22 mouse cellular contexts compared by ENCODE assay signal in genomic region chr2:61161336-61161735, GRCm38 (mm10).
DNase-seq lines count a peak whose midpoint lies in the region; ATAC-seq lines count a peak whose summit lies in the region.
"Had no signal": no experiment of that assay in that cellular context is flagged by ENCODE, and none has a peak within 500 bp of the region (broad histone marks: within the 10 kb centered on the region; RNA-seq: fewer than 3 reads in every experiment).

No protein-coding gene starts in this region.

- WGBS in embryonic facial prominence, embryonic 14.5 days = 86% methylated on average over 1 of the region's 1 CpGs
- 94% methylated on average over 1 of the region's 1 CpGs for WGBS in embryonic facial prominence, embryonic 10.5 days

- no peaks in the 10 kb centered on the region for H3K27me3 ChIP-seq in embryonic facial prominence, embryonic 14.5 days (replicated peaks; ENCODE audit: control insufficient read depth, insufficient read depth, low read length)
- no peaks in the 10 kb centered on the region for H3K27me3 ChIP-seq in embryonic facial prominence, embryonic 10.5 days (replicated peaks; ENCODE audit: low read depth, poor library complexity, severe bottlenecking)
- H3K27me3 ChIP-seq: CH12.LX, Patski had no signal

- H3K9ac ChIP-seq in embryonic facial prominence, embryonic 14.5 days (ENCODE audit: low read depth, low read length) = no peak overlapping the region

- no peak overlapping the region for H3K4me2 ChIP-seq in embryonic facial prominence, embryonic 14.5 days (ENCODE audit: low read depth, low read length)

- H3K9me3 ChIP-seq in embryonic facial prominence, embryonic 14.5 days (ENCODE audit: control insufficient read depth, low read length) = no peaks in the 10 kb centered on the region
- H3K9me3 ChIP-seq in embryonic facial prominence, embryonic 10.5 days = no peaks in the 10 kb centered on the region
- H3K9me3 ChIP-seq: G1E had no signal

- no peaks in the 10 kb centered on the region for H3K36me3 ChIP-seq in embryonic facial prominence, embryonic 14.5 days (ENCODE audit: control insufficient read depth, insufficient read depth, low read length)
- H3K36me3 ChIP-seq in embryonic facial prominence, embryonic 10.5 days (replicated peaks) = no peaks in the 10 kb centered on the region
- H3K36me3 ChIP-seq: G1E had no signal

- ATAC-seq in embryonic facial prominence, embryonic 14.5 days (ENCODE audit: low read depth) = no peak
- no peak for ATAC-seq in granulocyte monocyte progenitor cell, adult 5-6 weeks (replicated peaks; ENCODE audit: poor library complexity, severe bottlenecking)
- ATAC-seq: activated CD4-positive, CD25-positive, alpha-beta regulatory T cell, adult 4 months; CD4-positive, CD25-positive, alpha-beta regulatory T cell, adult 4 months; Patski had no signal

- intact Hi-C loops in heart, postnatal 25 days (cut with DNase I) = no loop called here

- peaks cover 5% of the 10 kb centered on the region; the same call in 1 of the 2 replicates for H3K4me1 ChIP-seq in embryonic facial prominence, embryonic 14.5 days (ENCODE audit: control insufficient read depth, insufficient read depth, low read length)
- H3K4me1 ChIP-seq in embryonic facial prominence, embryonic 10.5 days = peaks cover 17% of the 10 kb centered on the region

- H3K4me3 ChIP-seq in embryonic facial prominence, embryonic 14.5 days (ENCODE audit: low read depth, low read length) = no peak overlapping the region
- H3K4me3 ChIP-seq in embryonic facial prominence, embryonic 10.5 days = no peak overlapping the region

- peak; percentile 14 for DNase-seq in embryonic facial prominence, embryonic 14.5 days (ENCODE audit: low spot score)
- DNase-seq in embryonic facial prominence, embryonic 10.5 days (ENCODE audit: low spot score) = no peak
- DNase-seq in heart, adult 11 months = peak; percentile 8
- no peak for DNase-seq in heart, postnatal 25 days (ENCODE audit: low spot score)
- DNase-seq in fat pad, adult 2 months (ENCODE audit: extremely low read depth, low read depth, low spot score) = peak; percentile 81
- DNase-seq in gonadal fat pad, adult 2 months (ENCODE audit: low read depth) = peak; percentile 88
- no peak for DNase-seq in lung, postnatal 14 days
- DNase-seq: adrenal gland, adult 2 months; adrenal gland, adult 8-10 months; adrenal gland, postnatal 10 days; adrenal gland, postnatal 14 days; adrenal gland, postnatal 25 days; adrenal gland, postnatal 36 days; B cell, adult 2 months; cerebellum, adult 11 months; cerebellum, adult 11-12 months had no signal

- no peak overlapping the region for H3K27ac ChIP-seq in embryonic facial prominence, embryonic 14.5 days (replicated peaks; ENCODE audit: low read depth, low read length)
- no peak overlapping the region for H3K27ac ChIP-seq in embryonic facial prominence, embryonic 10.5 days (replicated peaks)

Comparison
In these comparisons a context has a peak if more than half of its experiments do, and no peak if none do; other contexts are left out.
1. DNase-seq: peak in embryonic facial prominence, embryonic 14.5 days (single experiment), heart, adult 11 months (single experiment), fat pad, adult 2 months (single experiment) and gonadal fat pad, adult 2 months (single experiment); none in embryonic facial prominence, embryonic 10.5 days (single experiment), heart, postnatal 25 days (single experiment) and lung, postnatal 14 days (single experiment).